Mouse (Mus musculus) hindbrain, embryonic 11.5 days (tissue): Measurements from ENCODE around the gene Tmem163. TPM values are rescaled to one million over a fixed set of nuclear protein-coding genes. Genes with fewer than 3 reads are reported as not detected.

Source experiments
- ATAC-seq: fragments of 200-750 bp; cut with Nextera tagmentation; 2 replicates; pipeline ENCODE4 v1.8.0; 2017; ENCODE audit warnings: mild to moderate bottlenecking, moderate TSS enrichment, moderate library complexity; ENCODE audit not compliant: low FRiP score
- DNase-seq: peaks from one replicate; pipeline ENCODE4 v3.0.0-alpha.2; 2015; ENCODE audit warnings: low spot score
- H3K27ac ChIP-seq: fragments of 300-500 bp; sonication (generic); 2 replicates; pipeline ENCODE4 v1.5.1; 2014; ENCODE audit warnings: mild to moderate bottlenecking, low read depth, low read length
- H3K27me3 ChIP-seq: fragments of 300-500 bp; sonication (generic); 2 replicates; pipeline ENCODE4 v1.6.1; 2014; ENCODE audit warnings: mild to moderate bottlenecking, low read length, moderate library complexity, mixed read lengths; ENCODE audit not compliant: control insufficient read depth, insufficient read depth
- H3K36me3 ChIP-seq: fragments of 300-500 bp; sonication (generic); 2 replicates; pipeline ENCODE4 v1.6.1; 2014; ENCODE audit warnings: mild to moderate bottlenecking, low read length, moderate library complexity, mixed read lengths; ENCODE audit not compliant: control insufficient read depth, insufficient read depth
- H3K4me1 ChIP-seq: fragments of 300-500 bp; sonication (generic); replicated peaks from 2 replicates; pipeline ENCODE4 v1.6.1; 2014; ENCODE audit warnings: low read length, mixed read lengths; ENCODE audit not compliant: control insufficient read depth, insufficient read depth
- H3K4me2 ChIP-seq: fragments of 300-500 bp; sonication (generic); replicated peaks from 2 replicates; pipeline ENCODE4 v1.6.1; 2014; ENCODE audit warnings: mild to moderate bottlenecking, low read depth, low read length
- H3K4me3 ChIP-seq: fragments of 300-500 bp; sonication (generic); 2 replicates; pipeline ENCODE4 v1.5.1; 2014; ENCODE audit warnings: low read depth, low read length
- H3K9ac ChIP-seq: fragments of 300-500 bp; sonication (generic); 2 replicates; pipeline ENCODE4 v1.6.1; 2014; ENCODE audit warnings: low read depth, low read length
- H3K9me3 ChIP-seq: fragments of 300-500 bp; sonication (generic); 2 replicates; pipeline ENCODE4 v1.6.1; 2016; ENCODE audit warnings: low read length; ENCODE audit not compliant: control insufficient read depth
- WGBS: fragments of 180-500 bp; shearing (Covaris S2); extraction: QIAGEN DNeasy Blood & Tissue Kit; methylation state at CpG from one replicate; pipeline ENCODE4 v1.1.7; 2014; 5-methylcytosine and 5-hydroxymethylcytosine counted together
- polyA plus RNA-seq: library from polyadenylated mRNA; unstranded; fragments of >200 nt; fragmentation: Nextera tagmentation; extraction: Ambion mirVana; gene quantifications from 2 replicates; pipeline ENCODE4 v1.2.1, GENCODE M21; 2014

The Tmem163 gene
- polyA plus RNA-seq, 1 experiment from 2014 or later, result 34.1 TPM

DNA sequence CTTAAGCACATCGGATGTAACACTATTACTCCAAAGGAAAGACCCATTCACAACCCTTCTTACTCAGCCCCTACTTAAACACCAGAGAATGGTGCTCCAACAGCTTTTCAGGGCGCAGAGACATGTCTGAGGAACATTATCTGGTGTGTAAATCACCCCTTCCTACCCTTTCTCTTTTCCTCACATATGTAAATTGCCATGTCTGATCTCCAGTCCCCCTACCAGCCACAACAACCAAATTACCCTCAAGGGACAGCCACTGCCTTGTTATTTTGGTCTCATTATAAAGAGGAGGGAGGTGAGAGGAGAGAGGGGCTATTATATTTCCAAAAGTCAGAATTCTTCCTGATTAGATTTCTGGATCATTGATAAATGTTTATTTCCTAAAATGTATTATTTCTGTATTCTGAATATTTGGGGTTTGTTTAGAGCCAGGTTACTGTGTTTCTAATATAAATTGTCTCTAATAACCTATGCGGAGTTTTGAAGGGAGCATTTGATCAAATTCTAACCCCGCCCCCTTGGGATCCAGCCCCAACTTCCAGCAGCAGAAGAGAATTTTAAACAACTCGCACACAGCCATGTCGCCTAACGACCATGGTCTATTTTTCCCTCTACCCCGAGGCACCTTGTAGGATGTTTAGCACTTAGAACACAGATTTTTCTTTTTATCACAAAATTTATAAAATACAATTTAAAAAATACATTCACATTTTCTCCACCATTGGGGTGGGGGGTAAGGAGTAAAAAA, 12.1 kb downstream of the Tmem163 start:
- H3K4me1 ChIP-seq, result no peaks in the 10 kb centered on the region
- no peak overlapping the region for H3K4me3 ChIP-seq
- H3K4me2 ChIP-seq, result no peak overlapping the region
- no peaks in the 10 kb centered on the region for H3K27me3 ChIP-seq
- H3K9me3 ChIP-seq, result no peaks in the 10 kb centered on the region
- H3K27ac ChIP-seq, result peak overlapping the region; percentile 51; the same call in 1 of the 2 replicates
- no peak overlapping the region for H3K9ac ChIP-seq
- DNase-seq, result peak; percentile 42
- WGBS, result 57% methylated on average over 8 of the region's 8 CpGs
- no peaks in the 10 kb centered on the region for H3K36me3 ChIP-seq
- ATAC-seq, result peak; percentile 55; the same call in 1 of the 2 replicates

DNA sequence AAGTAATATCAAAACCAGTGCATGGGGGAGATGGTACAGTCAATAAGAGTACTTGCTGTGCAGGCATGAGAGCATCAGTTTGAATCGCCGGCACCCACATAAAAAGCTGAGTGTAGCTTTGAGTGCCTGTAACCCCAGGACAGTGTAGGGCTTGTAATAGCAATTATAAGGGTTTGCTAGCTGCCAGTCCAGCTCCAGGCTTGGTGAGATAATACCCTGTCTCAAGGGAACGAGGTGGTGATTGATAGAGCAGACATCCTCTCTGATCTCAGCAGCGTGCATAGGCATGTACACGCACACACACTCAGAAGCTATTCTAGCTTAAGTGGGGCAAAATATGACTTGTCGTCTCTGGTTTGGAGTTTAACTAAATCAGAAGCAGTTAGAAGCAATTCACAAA, 13.1 kb downstream of the Tmem163 start:
- H3K4me3 ChIP-seq, result no peak overlapping the region
- H3K9me3 ChIP-seq, result no peaks in the 10 kb centered on the region
- no peak overlapping the region for H3K9ac ChIP-seq
- H3K27ac ChIP-seq, result no peak overlapping the region
- DNase-seq, result peak; percentile 17
- no peaks in the 10 kb centered on the region for H3K4me1 ChIP-seq
- H3K36me3 ChIP-seq, result no peaks in the 10 kb centered on the region
- WGBS, result 61% methylated on average over 6 of the region's 6 CpGs
- no peak for ATAC-seq
- no peak overlapping the region for H3K4me2 ChIP-seq
- no peaks in the 10 kb centered on the region for H3K27me3 ChIP-seq

DNA sequence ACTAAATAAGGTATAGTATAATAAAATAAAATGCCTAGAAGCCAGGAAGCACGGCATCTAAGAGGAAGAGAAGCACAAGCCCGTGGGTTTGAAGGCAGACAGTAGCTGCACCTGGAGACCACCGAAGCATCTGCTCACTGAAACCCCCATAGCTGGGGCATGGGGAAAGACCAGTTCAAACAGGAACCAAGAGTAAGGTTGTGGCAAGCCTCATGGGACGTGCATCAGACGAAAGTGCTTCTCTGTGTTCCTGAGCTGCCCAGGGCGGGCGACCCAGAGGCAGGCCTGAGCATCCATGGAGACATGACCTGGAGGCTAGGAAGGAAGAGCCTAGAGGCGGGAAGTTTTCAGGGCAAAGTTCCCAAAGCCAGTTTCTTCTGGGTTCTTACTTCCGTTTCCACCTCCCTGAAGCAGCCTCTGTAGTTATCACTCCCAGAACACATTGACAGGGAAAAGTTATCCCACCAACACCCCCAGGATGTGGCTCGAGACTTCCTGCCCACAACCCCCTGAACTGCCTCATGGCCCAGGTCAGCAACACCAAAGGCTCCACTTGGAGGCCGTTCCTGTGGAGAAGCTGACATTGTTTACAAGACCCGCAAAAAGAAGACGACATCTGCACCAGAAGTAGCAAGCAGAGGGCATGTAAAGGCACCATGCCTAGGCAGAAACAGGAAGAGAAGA, 16.8 kb downstream of the Tmem163 start:
- Histone ChIP-seq H3K27me3 (no peaks in the 10 kb centered on the region), H3K36me3 (no peaks in the 10 kb centered on the region), H3K4me3 (no peak overlapping the region), H3K4me1 (no peaks in the 10 kb centered on the region; the same call in 1 of the 2 replicates), H3K9me3 (no peaks in the 10 kb centered on the region), H3K9ac (no peak overlapping the region), H3K4me2 (no peak overlapping the region), H3K27ac (no peak overlapping the region)
- 80% methylated on average over 13 of the region's 13 CpGs for WGBS
- ATAC-seq (no peak), DNase-seq (no peak)

DNA sequence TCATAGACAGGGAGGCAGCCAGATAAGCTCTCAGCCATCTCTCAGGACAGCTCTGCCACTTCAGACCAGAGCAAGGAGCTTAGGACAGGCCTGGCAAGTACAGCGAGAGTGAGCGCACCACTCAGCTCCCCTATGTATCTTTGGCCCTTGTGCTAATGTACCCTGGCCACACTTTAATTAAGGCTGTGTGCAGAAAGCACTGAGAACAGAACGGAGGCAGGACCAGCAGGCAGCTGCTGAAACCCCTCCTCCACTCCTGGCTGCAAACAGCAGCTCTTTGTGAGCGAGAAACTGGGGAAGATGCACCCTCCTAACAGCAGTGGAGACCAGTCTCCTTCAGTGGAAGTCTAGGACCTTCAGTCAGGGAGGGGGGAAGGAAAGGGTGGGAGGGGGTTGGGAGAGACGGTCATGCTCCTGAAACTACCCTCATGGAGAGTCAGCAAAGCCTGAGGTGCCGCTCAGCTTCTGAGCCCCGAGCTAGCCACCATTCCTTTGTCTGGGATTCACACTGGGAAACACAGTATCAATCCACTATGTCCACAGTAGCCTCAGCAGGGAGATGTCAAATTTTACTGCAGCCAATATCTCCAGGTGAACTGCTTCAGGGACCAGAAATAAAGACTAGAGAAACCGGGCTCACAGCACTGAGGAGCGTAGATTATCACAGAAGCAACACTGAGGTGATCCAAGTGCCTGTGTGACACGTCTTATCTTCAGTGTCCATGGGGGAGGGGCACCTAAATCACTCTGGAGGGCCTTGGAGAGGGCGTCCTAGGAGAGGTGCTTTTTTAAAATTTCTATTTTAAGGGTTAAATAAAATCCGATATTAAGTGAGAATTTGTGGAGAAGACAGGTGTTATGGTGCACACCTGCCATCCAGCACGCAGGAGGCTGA, 18.0 kb downstream of the Tmem163 start:
- H3K4me2 ChIP-seq, result peak overlapping the region; percentile 23; the same call in 1 of the 2 replicates
- H3K4me3 ChIP-seq, result no peak overlapping the region
- ATAC-seq (peak; percentile 85), DNase-seq (peak; percentile 66)
- H3K27me3 ChIP-seq, result no peaks in the 10 kb centered on the region
- H3K9me3 ChIP-seq, result no peaks in the 10 kb centered on the region
- H3K27ac ChIP-seq, result peak overlapping the region; percentile 84
- H3K4me1 ChIP-seq, result no peaks in the 10 kb centered on the region; the same call in 1 of the 2 replicates
- peak overlapping the region; percentile 56 for H3K9ac ChIP-seq
- no peaks in the 10 kb centered on the region for H3K36me3 ChIP-seq
- WGBS, result 32% methylated on average over 13 of the region's 13 CpGs

DNA sequence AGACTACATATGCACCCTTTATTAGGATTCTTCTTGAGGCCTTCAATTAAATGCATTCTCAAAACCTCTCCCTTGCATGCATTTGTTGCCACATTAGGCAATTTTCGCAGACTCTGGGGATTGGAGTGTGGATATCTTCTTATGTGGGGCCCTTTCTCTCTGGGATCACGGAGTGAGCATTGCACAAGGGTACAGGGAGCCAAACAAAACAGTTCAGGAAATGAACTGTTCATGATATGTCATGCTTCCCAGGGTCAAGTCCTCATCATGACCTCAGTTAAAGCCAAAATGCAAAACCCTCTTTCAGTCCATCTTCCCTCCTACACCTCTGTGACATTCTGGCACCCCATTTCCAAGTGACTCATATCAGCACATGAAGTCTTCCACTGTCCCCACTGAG, 27.8 kb downstream of the Tmem163 start:
- no peak overlapping the region for H3K4me2 ChIP-seq
- no peak overlapping the region for H3K27ac ChIP-seq
- WGBS, result 82% methylated on average over 2 of the region's 2 CpGs
- ATAC-seq, result no peak
- no peak for DNase-seq
- H3K4me3 ChIP-seq, result no peak overlapping the region
- no peaks in the 10 kb centered on the region for H3K9me3 ChIP-seq
- H3K36me3 ChIP-seq, result no peaks in the 10 kb centered on the region
- H3K9ac ChIP-seq, result no peak overlapping the region
- no peaks in the 10 kb centered on the region for H3K27me3 ChIP-seq
- no peaks in the 10 kb centered on the region for H3K4me1 ChIP-seq

DNA sequence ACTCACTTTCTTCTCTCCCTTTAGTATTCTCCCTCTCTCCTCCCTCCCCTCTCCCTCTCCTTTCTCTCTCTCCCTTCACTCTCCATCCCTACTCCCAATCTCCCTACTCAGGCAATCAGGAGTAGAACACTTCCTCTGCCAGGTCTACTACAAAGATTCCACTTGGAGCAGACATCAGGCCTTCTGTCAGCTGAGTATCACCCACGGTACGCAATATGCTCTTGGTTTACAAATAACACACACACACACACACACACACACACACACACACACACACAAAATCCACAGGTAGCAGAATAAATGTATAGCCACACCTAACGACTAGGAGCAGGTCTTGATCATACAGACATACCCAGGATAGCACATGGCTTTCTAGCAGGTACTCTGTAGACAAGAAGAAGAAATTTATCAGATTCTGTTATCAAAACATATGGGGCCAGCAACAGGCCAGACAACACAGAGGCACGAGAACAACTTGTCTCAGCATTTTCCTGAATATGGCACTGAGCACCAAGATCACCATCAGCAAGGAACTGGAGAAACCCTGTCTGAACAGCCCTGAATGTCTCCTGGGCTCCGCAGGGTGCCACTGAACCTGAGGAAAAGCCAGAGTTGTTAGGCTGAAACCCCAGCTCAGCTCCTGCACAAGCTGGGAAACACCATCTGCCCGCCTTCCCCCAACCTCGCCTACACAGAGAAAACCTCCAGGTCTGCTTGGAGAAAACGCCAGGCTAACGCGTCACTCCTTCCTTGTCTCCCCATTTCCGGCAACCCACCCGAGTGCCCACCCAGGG, 36.2 kb downstream of the Tmem163 start:
- H3K27me3 ChIP-seq, result no peaks in the 10 kb centered on the region
- H3K36me3 ChIP-seq, result no peaks in the 10 kb centered on the region
- H3K27ac ChIP-seq, result no peak overlapping the region
- 86% methylated on average over 12 of the region's 12 CpGs for WGBS
- no peak overlapping the region for H3K4me2 ChIP-seq
- ATAC-seq, result no peak
- no peak overlapping the region for H3K4me3 ChIP-seq
- no peaks in the 10 kb centered on the region for H3K4me1 ChIP-seq
- no peak overlapping the region for H3K9ac ChIP-seq
- no peaks in the 10 kb centered on the region for H3K9me3 ChIP-seq
- DNase-seq, result no peak

DNA sequence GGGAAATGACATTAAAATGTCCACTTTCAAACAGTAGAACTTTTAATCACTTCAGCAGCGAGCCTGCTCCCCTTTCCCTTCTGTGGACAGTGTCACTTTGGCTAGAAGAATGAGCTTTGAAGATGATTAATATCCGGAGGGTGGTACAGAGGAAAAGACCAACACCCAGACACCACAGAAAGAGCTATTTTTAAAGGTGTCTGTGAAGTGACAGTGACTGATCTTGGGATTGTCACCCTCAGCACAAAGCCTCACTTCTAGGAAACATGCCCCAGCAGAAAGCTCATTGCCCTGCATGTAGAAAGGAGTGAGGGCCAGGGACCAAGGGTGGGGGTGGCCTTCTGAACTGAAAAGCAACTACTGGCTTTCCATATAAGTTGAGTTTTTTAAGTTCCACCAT, 41.4 kb downstream of the Tmem163 start:
- ATAC-seq (no peak), DNase-seq (no peak)
- no peaks in the 10 kb centered on the region for H3K4me1 ChIP-seq
- H3K27me3 ChIP-seq, result no peaks in the 10 kb centered on the region
- H3K36me3 ChIP-seq, result no peaks in the 10 kb centered on the region
- H3K4me2 ChIP-seq, result no peak overlapping the region
- 48% methylated on average over 2 of the region's 2 CpGs for WGBS
- H3K27ac ChIP-seq, result no peak overlapping the region
- H3K4me3 ChIP-seq, result no peak overlapping the region
- no peak overlapping the region for H3K9ac ChIP-seq
- H3K9me3 ChIP-seq, result no peaks in the 10 kb centered on the region

DNA sequence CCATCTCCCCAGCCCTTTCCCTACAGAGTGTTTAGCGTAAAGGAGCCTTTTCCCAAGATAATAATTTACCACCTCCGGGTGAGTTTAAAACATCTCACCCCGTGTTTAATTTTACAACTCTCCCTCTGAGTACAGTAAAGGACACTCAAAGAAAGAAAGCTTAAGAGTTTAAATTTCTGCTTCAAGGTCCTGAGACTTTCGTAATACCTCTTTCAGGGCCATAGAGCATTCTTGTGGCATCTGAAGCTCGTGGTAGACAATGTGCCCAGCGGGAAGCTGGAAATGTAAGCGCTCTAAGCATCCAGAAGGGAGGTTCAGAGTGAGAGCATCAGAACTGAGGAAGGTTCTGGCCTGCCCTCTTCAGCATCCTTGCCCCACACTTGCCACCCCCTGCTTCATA, 52.2 kb downstream of the Tmem163 start:
- DNase-seq (no peak), ATAC-seq (no peak)
- Histone ChIP-seq H3K36me3 (no peaks in the 10 kb centered on the region), H3K4me1 (no peaks in the 10 kb centered on the region), H3K27me3 (no peaks in the 10 kb centered on the region), H3K4me3 (no peak overlapping the region), H3K4me2 (no peak overlapping the region), H3K27ac (no peak overlapping the region), H3K9ac (no peak overlapping the region), H3K9me3 (no peaks in the 10 kb centered on the region)
- WGBS, result 65% methylated on average over 7 of the region's 7 CpGs
